Mouse (Mus musculus): Measurements from ENCODE around the gene Ric1.

The Ric1 gene

GRCm38 (mm10) chr19:29641510-29641909, 119.4 kb downstream of the Ric1 start:
- DNase-seq, result no peak

GRCm38 (mm10) chr19:29642211-29642610, 120.1 kb downstream of the Ric1 start:
- DNase-seq, result no peak

GRCm38 (mm10) chr19:29643194-29643922, 121.3 kb downstream of the Ric1 start:
- DNase-seq, result no peak

- peak in 1 of 2 experiments; percentile 13 for DNase-seq
Observed at GRCm38 (mm10) chr19:29644747-29645146, 122.7 kb downstream of the Ric1 start.

GRCm38 (mm10) chr19:29647651-29648549, 125.8 kb downstream of the Ric1 start, which contains the start of gene Ermp1:
Ermp1 (minus strand) TSS chr19:29648415.
- peak; percentile 91 to 99 for DNase-seq

GRCm38 (mm10) chr19:29648550-29648914, 126.5 kb downstream of the Ric1 start:
- no peak for DNase-seq

GRCm38 (mm10) chr19:29649683-29650082, 127.6 kb downstream of the Ric1 start:
- no peak for DNase-seq

GRCm38 (mm10) chr19:29653768-29654265, 131.7 kb downstream of the Ric1 start:
- no peak for DNase-seq

GRCm38 (mm10) chr19:29655148-29655547, 133.1 kb downstream of the Ric1 start:
- DNase-seq, result no peak

- DNase-seq, result no peak
Observed at GRCm38 (mm10) chr19:29656029-29656428, 133.9 kb downstream of the Ric1 start.

Data from spleen, adult 18-20 months (tissue).